Mouse (Mus musculus) kidney, adult 2 months (tissue): Measurements from ENCODE around the gene Rnaseh2c. TPM values are rescaled to one million over a fixed set of nuclear protein-coding genes. Genes with fewer than 3 reads are reported as not detected.

Source experiments
- DNase-seq: peaks from one replicate; pipeline ENCODE4 v3.0.0; 2021
- H3K27ac ChIP-seq: fragments of 200-500 bp; 2 replicates; pipeline ENCODE4 v1.5.1; 2012; ENCODE audit warnings: low read depth, low read length, control low read depth, inconsistent platforms; ENCODE audit not compliant: insufficient read depth
- H3K27me3 ChIP-seq: fragments of 200-500 bp; replicated peaks from 2 replicates; pipeline ENCODE4 v1.6.1; 2012; ENCODE audit warnings: mild to moderate bottlenecking, moderate library complexity, low read length, inconsistent platforms; ENCODE audit not compliant: control insufficient read depth, insufficient read depth
- H3K36me3 ChIP-seq: fragments of 200-500 bp; 2 replicates; pipeline ENCODE4 v1.6.1; 2012; ENCODE audit warnings: mild to moderate bottlenecking, moderate library complexity, low read length, inconsistent platforms; ENCODE audit not compliant: control insufficient read depth, insufficient read depth
- H3K4me1 ChIP-seq: fragments of 200-500 bp; 2 replicates; pipeline ENCODE4 v1.6.1; 2011; ENCODE audit warnings: low read length; ENCODE audit not compliant: control insufficient read depth, insufficient read depth
- H3K4me3 ChIP-seq: fragments of 200-500 bp; 2 replicates; pipeline ENCODE4 v1.5.1; 2011; ENCODE audit warnings: mild to moderate bottlenecking, low read depth, low read length, control low read depth; ENCODE audit not compliant: insufficient read depth
- CTCF ChIP-seq: fragments of 200-500 bp; conservative IDR thresholded peaks from 2 replicates; pipeline ENCODE4 v1.5.1; 2011; ENCODE audit warnings: low read depth, mild to moderate bottlenecking, control low read depth, low read length, moderate library complexity, mixed read lengths; ENCODE audit not compliant: insufficient read depth, insufficient read length
- POLR2A ChIP-seq: fragments of 200-500 bp; IDR thresholded peaks from one replicate; pipeline ENCODE4 v1.6.1; 2011; ENCODE audit warnings: low read depth, low read length, control low read depth
- WGBS: fragments of 180-500 bp; shearing (Covaris S2); methylation state at CpG from one replicate; pipeline ENCODE4 v1.1.7; 2018; 5-methylcytosine and 5-hydroxymethylcytosine counted together
- polyA plus RNA-seq: library from polyadenylated mRNA; depleted of rRNA; stranded (reverse); fragments of >200 nt; gene quantifications from 2 replicates; pipeline ENCODE4 v1.2.3, GENCODE M21; 2012

Gene Rnaseh2c
- polyA plus RNA-seq, 1 experiment, result 62.3 TPM

GRCm38 (mm10) chr19:5560457-5561041 lies 41.1 kb upstream of the Rnaseh2c start, which contains the start of gene Ovol1:
TSS of gene Ovol1 (minus strand) at chr19:5560646.
- peaks cover 6% of the 10 kb centered on the region; the same call in 1 of the 2 replicates for H3K4me1 ChIP-seq
- WGBS, result under 1% methylated on average over 57 of the region's 57 CpGs
- DNase-seq, result peak; percentile 83

GRCm38 (mm10) chr19:5561252-5561790 lies 40.4 kb upstream of the Rnaseh2c start:
- DNase-seq, result peak; percentile 91
- H3K4me1 ChIP-seq, result peaks cover 11% of the 10 kb centered on the region; the same call in 1 of the 2 replicates
- H3K27me3 ChIP-seq, result no peaks in the 10 kb centered on the region
- TF ChIP-seq CTCF, result no peak
- no peak for TF ChIP-seq POLR2A
- H3K27ac ChIP-seq, result peak overlapping the region; percentile 81
- peak overlapping the region; percentile 43 for H3K4me3 ChIP-seq
- no peaks in the 10 kb centered on the region for H3K36me3 ChIP-seq
- WGBS, result 20% methylated on average over 10 of the region's 10 CpGs

More at GRCm38 (mm10) chr19:5560457-5561041, 41.1 kb upstream of the Rnaseh2c start, which contains the start of gene Ovol1:
- H3K4me3 ChIP-seq, result peak within 1 kb of the TSS; percentile 43
- H3K27ac ChIP-seq, result peak within 1 kb of the TSS; percentile 81
- no peaks in the 10 kb centered on the region for H3K36me3 ChIP-seq
- TF ChIP-seq POLR2A, result peak; percentile 32
- no peak for TF ChIP-seq CTCF
- no peaks in the 10 kb centered on the region for H3K27me3 ChIP-seq

DNA sequence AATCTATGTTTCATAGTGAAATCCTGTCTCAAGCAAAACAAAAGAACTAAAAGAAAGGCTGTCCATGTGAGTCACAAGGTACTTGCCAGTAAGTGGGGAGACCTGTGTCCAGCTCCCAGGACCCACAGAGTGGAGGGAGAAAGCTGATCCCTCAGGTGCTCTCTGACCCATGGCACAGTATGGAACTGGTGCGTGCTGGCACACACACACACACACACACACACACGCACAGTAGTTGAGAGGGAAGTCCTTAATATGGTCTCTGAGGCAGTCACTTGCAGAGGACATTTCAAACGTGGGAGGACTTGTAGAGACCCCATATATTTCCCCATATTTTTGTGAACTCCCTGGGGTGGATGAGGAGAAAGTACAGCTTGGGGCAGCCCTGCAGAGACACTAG lies 39.8 kb upstream of the Rnaseh2c start:
- Histone ChIP-seq H3K36me3 (no peaks in the 10 kb centered on the region), H3K4me1 (peaks cover 16% of the 10 kb centered on the region; the same call in 1 of the 2 replicates), H3K4me3 (no peak overlapping the region), H3K27ac (peak overlapping the region; percentile 76), H3K27me3 (no peaks in the 10 kb centered on the region)
- 20% methylated on average over 3 of the region's 3 CpGs for WGBS
- no peak for DNase-seq
- TF ChIP-seq POLR2A (no peak), CTCF (no peak)

DNA sequence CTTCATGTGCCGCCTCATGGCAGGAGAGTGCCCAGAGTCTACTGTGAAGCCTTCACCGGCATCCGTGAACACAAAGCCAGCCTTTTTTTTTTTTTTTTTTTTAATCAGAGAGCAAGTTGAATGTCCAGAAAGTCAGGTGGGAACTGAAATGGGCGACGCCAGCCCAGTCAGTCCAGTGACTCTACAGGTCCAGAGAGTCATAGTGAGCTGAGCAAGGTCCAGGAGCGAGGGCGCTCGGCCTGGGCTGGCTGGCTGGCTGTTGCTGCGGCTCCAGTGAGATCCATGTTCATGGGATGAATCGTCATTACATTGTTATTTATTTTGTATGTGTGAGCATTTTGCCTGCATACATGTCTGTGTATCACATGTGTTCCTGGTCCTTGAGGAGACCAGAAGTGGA lies 38.9 kb upstream of the Rnaseh2c start:
- H3K4me3 ChIP-seq, result no peak overlapping the region
- H3K4me1 ChIP-seq, result peaks cover 19% of the 10 kb centered on the region; the same call in 1 of the 2 replicates
- no peaks in the 10 kb centered on the region for H3K36me3 ChIP-seq
- WGBS, result 60% methylated on average over 10 of the region's 10 CpGs
- no peaks in the 10 kb centered on the region for H3K27me3 ChIP-seq
- TF ChIP-seq CTCF, result no peak
- TF ChIP-seq POLR2A, result no peak
- H3K27ac ChIP-seq, result no peak overlapping the region
- DNase-seq, result peak; percentile 58

DNA sequence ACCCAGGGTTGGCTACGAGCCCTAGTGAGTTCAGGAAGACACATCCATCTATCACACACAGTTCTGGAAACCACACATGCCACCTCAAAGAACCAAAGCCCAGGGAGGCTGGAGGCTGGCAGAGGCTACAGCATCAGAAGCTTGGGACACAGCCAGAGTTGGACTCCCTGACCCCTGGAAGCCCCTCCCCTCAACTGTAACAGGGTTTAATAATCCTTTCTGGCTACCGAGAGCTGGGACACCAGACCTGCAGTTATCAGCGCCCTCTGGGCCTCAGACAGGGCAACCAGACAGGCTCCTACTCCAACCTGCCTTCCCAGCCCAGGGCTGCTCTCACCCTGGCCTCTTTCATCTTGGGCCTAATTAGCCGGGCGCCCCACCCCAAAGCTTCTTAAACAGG lies 35.4 kb upstream of the Rnaseh2c start:
- peak; percentile 89 for DNase-seq
- TF ChIP-seq CTCF (no peak), POLR2A (no peak)
- 65% methylated on average over 5 of the region's 5 CpGs for WGBS
- H3K4me1 ChIP-seq, result peaks cover 17% of the 10 kb centered on the region; the same call in 1 of the 2 replicates
- no peaks in the 10 kb centered on the region for H3K27me3 ChIP-seq
- no peak overlapping the region for H3K4me3 ChIP-seq
- H3K36me3 ChIP-seq, result no peaks in the 10 kb centered on the region; the same call in 1 of the 2 replicates
- H3K27ac ChIP-seq, result peak overlapping the region; percentile 98; the same call in 1 of the 2 replicates

- H3K4me3 ChIP-seq, result peak overlapping the region; percentile 82
- no peaks in the 10 kb centered on the region for H3K27me3 ChIP-seq
- no peak for DNase-seq
- H3K4me1 ChIP-seq, result peaks cover 13% of the 10 kb centered on the region; the same call in 1 of the 2 replicates
- no peaks in the 10 kb centered on the region; the same call in 1 of the 2 replicates for H3K36me3 ChIP-seq
- 1% methylated on average over 26 of the region's 26 CpGs for WGBS
- peak overlapping the region; percentile 98 for H3K27ac ChIP-seq
- TF ChIP-seq POLR2A, result no peak
- TF ChIP-seq CTCF, result no peak
Observed at GRCm38 (mm10) chr19:5567180-5567533, 34.5 kb upstream of the Rnaseh2c start.
